Mouse (Mus musculus) liver, embryonic 11.5 days (tissue): ENCODE measurements around the gene Sntg2. TPM values are rescaled to one million over a fixed set of nuclear protein-coding genes. Genes with fewer than 3 reads are reported as not detected.

Experiments used
- ATAC-seq: fragments of 200-750 bp; cut with Nextera tagmentation; replicated peaks from 2 replicates; pipeline ENCODE4 v1.8.0; 2017; ENCODE audit warnings: moderate number of reproducible peaks, mild to moderate bottlenecking, moderate TSS enrichment, moderate library complexity; ENCODE audit not compliant: low FRiP score
- DNase-seq: peaks from one replicate; pipeline ENCODE4 v3.0.0-alpha.2; 2017; ENCODE audit warnings: low spot score
- H3K27ac ChIP-seq: fragments of 300-500 bp; sonication (generic); 2 replicates; pipeline ENCODE4 v1.5.1; 2014; ENCODE audit warnings: mild to moderate bottlenecking, low read depth, low read length, control low read depth
- H3K27me3 ChIP-seq: fragments of 300-500 bp; sonication (generic); replicated peaks from 2 replicates; pipeline ENCODE4 v1.6.1; 2014; ENCODE audit warnings: low read length, mixed read lengths; ENCODE audit not compliant: control insufficient read depth, insufficient read depth
- H3K36me3 ChIP-seq: fragments of 300-500 bp; sonication (generic); 2 replicates; pipeline ENCODE4 v1.6.1; 2014; ENCODE audit warnings: mild to moderate bottlenecking, low read length, moderate library complexity, mixed read lengths; ENCODE audit not compliant: control insufficient read depth, insufficient read depth
- H3K4me1 ChIP-seq: fragments of 300-500 bp; sonication (generic); replicated peaks from 2 replicates; pipeline ENCODE4 v1.6.1; 2014; ENCODE audit warnings: low read length, mixed read lengths; ENCODE audit not compliant: control insufficient read depth, insufficient read depth
- H3K4me2 ChIP-seq: fragments of 300-500 bp; sonication (generic); 2 replicates; pipeline ENCODE4 v1.6.1; 2014; ENCODE audit warnings: mild to moderate bottlenecking, control low read depth, moderate library complexity
- H3K4me3 ChIP-seq: fragments of 300-500 bp; sonication (generic); 2 replicates; pipeline ENCODE4 v1.5.1; 2014; ENCODE audit warnings: low read depth, low read length, control low read depth
- H3K9ac ChIP-seq: fragments of 300-500 bp; sonication (generic); 2 replicates; pipeline ENCODE4 v1.6.1; 2014; ENCODE audit warnings: low read depth, low read length, control low read depth
- H3K9me3 ChIP-seq: fragments of 300-500 bp; sonication (generic); 2 replicates; pipeline ENCODE4 v1.6.1; 2016; ENCODE audit warnings: low read length, inconsistent platforms, mixed read lengths; ENCODE audit not compliant: control insufficient read depth
- WGBS: fragments of 180-500 bp; shearing (Covaris S2); extraction: QIAGEN DNeasy Blood & Tissue Kit; methylation state at CpG from one replicate; pipeline ENCODE4 v1.1.7; 2014; 5-methylcytosine and 5-hydroxymethylcytosine counted together
- polyA plus RNA-seq: library from polyadenylated mRNA; unstranded; fragments of >200 nt; fragmentation: Nextera tagmentation; extraction: Ambion mirVana; gene quantifications from 2 replicates; pipeline ENCODE4 v1.2.1, GENCODE M21; 2014

The Sntg2 gene
- polyA plus RNA-seq, 1 experiment from 2014 or later: 1.5 TPM

GRCm38 (mm10) chr12:30132524-30132923, 240.7 kb downstream of the Sntg2 start, which contains the start of gene Tpo:
Tpo (minus strand) TSS chr12:30132624.
- Histone ChIP-seq H3K36me3 (no peaks in the 10 kb centered on the region), H3K9me3 (no peaks in the 10 kb centered on the region), H3K4me1 (no peaks in the 10 kb centered on the region), H3K4me2 (no peak within 1 kb of the TSS), H3K4me3 (no peak within 1 kb of the TSS), H3K27me3 (no peaks in the 10 kb centered on the region), H3K9ac (no peak within 1 kb of the TSS), H3K27ac (no peak within 1 kb of the TSS)
- ATAC-seq (no peak), DNase-seq (no peak)
- WGBS: 69% methylated on average over 4 of the region's 4 CpGs

GRCm38 (mm10) chr12:30129411-30129716, 243.8 kb downstream of the Sntg2 start:
- DNase-seq (no peak), ATAC-seq (no peak)
- H3K4me1 ChIP-seq: no peaks in the 10 kb centered on the region
- H3K27me3 ChIP-seq: no peaks in the 10 kb centered on the region
- no peaks in the 10 kb centered on the region for H3K36me3 ChIP-seq
- no peak overlapping the region for H3K4me2 ChIP-seq
- no peak overlapping the region for H3K9ac ChIP-seq
- no peaks in the 10 kb centered on the region for H3K9me3 ChIP-seq
- no peak overlapping the region for H3K27ac ChIP-seq
- H3K4me3 ChIP-seq: no peak overlapping the region
- 78% methylated on average over 6 of the region's 6 CpGs for WGBS

- 67% methylated on average over 7 of the region's 7 CpGs for WGBS
- Histone ChIP-seq H3K27me3 (no peaks in the 10 kb centered on the region), H3K9me3 (no peaks in the 10 kb centered on the region), H3K36me3 (no peaks in the 10 kb centered on the region), H3K9ac (no peak overlapping the region), H3K4me2 (no peak overlapping the region), H3K27ac (no peak overlapping the region), H3K4me3 (no peak overlapping the region), H3K4me1 (no peaks in the 10 kb centered on the region)
- ATAC-seq: no peak
- no peak for DNase-seq
These were observed 244.4 kb downstream of the Sntg2 start for GRCm38 (mm10) chr12:30128561-30129410.

Other genes with a start within 250 kb of the Sntg2 start
- gene Tpo, start 240.8 kb downstream of the Sntg2 start, polyA plus RNA-seq: not detected in 2 replicates
- 16.2 and 20.7 TPM in 2 replicates for gene Tmem18, start 211.1 kb upstream of the Sntg2 start, polyA plus RNA-seq